11 mouse cellular contexts compared by ENCODE assay signal in genomic region chr12:118811328-118811961, GRCm38 (mm10). TPM values are rescaled to one million over a fixed set of nuclear protein-coding genes. Genes with fewer than 3 reads are reported as not detected.
DNase-seq lines count a peak whose midpoint lies in the region; ATAC-seq and TF ChIP-seq lines count a peak whose summit lies in the region.
"Had no signal": no experiment of that assay in that cellular context is flagged by ENCODE, and none has a peak within 500 bp of the region (broad histone marks: within the 10 kb centered on the region; RNA-seq: fewer than 3 reads in every experiment).

No protein-coding gene starts in this region.

- H3K9me3 ChIP-seq in kidney, embryonic 14.5 days (ENCODE audit: control insufficient read depth, low read length) = no peaks in the 10 kb centered on the region
- no peaks in the 10 kb centered on the region for H3K9me3 ChIP-seq in embryonic facial prominence, embryonic 13.5 days
- no peaks in the 10 kb centered on the region for H3K9me3 ChIP-seq in hindbrain, postnatal 0 days (ENCODE audit: low read length)
- no peaks in the 10 kb centered on the region for H3K9me3 ChIP-seq in neural tube, embryonic 11.5 days (ENCODE audit: control insufficient read depth, low read length)

- H3K4me2 ChIP-seq in kidney, embryonic 14.5 days (replicated peaks; ENCODE audit: low read depth, low read length) = peak overlapping the region; percentile 17; the same call in 1 of the 2 replicates
- peak overlapping the region; percentile 48 for H3K4me2 ChIP-seq in embryonic facial prominence, embryonic 13.5 days
- peak overlapping the region; percentile 45 for H3K4me2 ChIP-seq in hindbrain, postnatal 0 days (ENCODE audit: low read depth, low read length)
- peak overlapping the region; percentile 25; the same call in 1 of the 2 replicates for H3K4me2 ChIP-seq in neural tube, embryonic 11.5 days (ENCODE audit: low read depth)

- no peak overlapping the region for H3K4me3 ChIP-seq in kidney, embryonic 14.5 days (ENCODE audit: low read length)
- H3K4me3 ChIP-seq in embryonic facial prominence, embryonic 13.5 days = no peak overlapping the region
- peak overlapping the region; percentile 4; the same call in 1 of the 2 replicates for H3K4me3 ChIP-seq in hindbrain, postnatal 0 days (ENCODE audit: low read length)
- no peak overlapping the region for H3K4me3 ChIP-seq in neural tube, embryonic 11.5 days (ENCODE audit: low read depth, low read length)

- ATAC-seq in kidney, embryonic 14.5 days (ENCODE audit: low FRiP score, low TSS enrichment) = no peak
- peak; percentile 48; the same call in 1 of the 2 replicates for ATAC-seq in embryonic facial prominence, embryonic 13.5 days (ENCODE audit: insufficient number of reproducible peaks, insufficient read depth, low FRiP score, low TSS enrichment, low read depth)
- ATAC-seq in hindbrain, postnatal 0 days = no peak
- ATAC-seq in neural tube, embryonic 11.5 days (ENCODE audit: insufficient read depth, low FRiP score, low TSS enrichment) = peak; percentile 68

- H3K9ac ChIP-seq in kidney, embryonic 14.5 days (ENCODE audit: low read depth, low read length) = no peak overlapping the region
- H3K9ac ChIP-seq in embryonic facial prominence, embryonic 13.5 days = no peak overlapping the region
- H3K9ac ChIP-seq in hindbrain, postnatal 0 days (replicated peaks; ENCODE audit: low read length) = no peak overlapping the region
- no peak overlapping the region for H3K9ac ChIP-seq in neural tube, embryonic 11.5 days (ENCODE audit: low read length)

- no peak for DNase-seq in kidney, postnatal 10 days
- DNase-seq in hindbrain, postnatal 0 days (ENCODE audit: low spot score) = no peak
- DNase-seq in neural tube, embryonic 11.5 days (ENCODE audit: low spot score) = peak; percentile 14
- DNase-seq in thymus, postnatal 4 days = no peak
- no peak for DNase-seq in adrenal gland, postnatal 14 days
- no peak for DNase-seq in lung, postnatal 4 days
- DNase-seq: layer of hippocampus, postnatal 36 days had no signal

- no peak for TF ChIP-seq CTCF in hindbrain, postnatal 0 days (IDR thresholded peaks at IDR 0.05; ENCODE audit: low read depth)

- no peaks in the 10 kb centered on the region for H3K36me3 ChIP-seq in kidney, embryonic 14.5 days (ENCODE audit: control insufficient read depth, insufficient read depth, low read length)
- H3K36me3 ChIP-seq in embryonic facial prominence, embryonic 13.5 days = no peaks in the 10 kb centered on the region
- H3K36me3 ChIP-seq in hindbrain, postnatal 0 days (ENCODE audit: insufficient read depth, low read length) = no peaks in the 10 kb centered on the region
- no peaks in the 10 kb centered on the region for H3K36me3 ChIP-seq in neural tube, embryonic 11.5 days (ENCODE audit: control insufficient read depth, insufficient read depth, low read length)

- no peaks in the 10 kb centered on the region for H3K4me1 ChIP-seq in kidney, embryonic 14.5 days (ENCODE audit: control insufficient read depth, insufficient read depth, low read length)
- H3K4me1 ChIP-seq in embryonic facial prominence, embryonic 13.5 days = peaks cover 7% of the 10 kb centered on the region; the same call in 1 of the 2 replicates
- no peaks in the 10 kb centered on the region for H3K4me1 ChIP-seq in hindbrain, postnatal 0 days (ENCODE audit: insufficient read depth, low read length)
- H3K4me1 ChIP-seq in neural tube, embryonic 11.5 days (ENCODE audit: control insufficient read depth, insufficient read depth, low read length) = 0 out of 2 replicates have a peak, but pooled peaks cover 2% of the 10 kb centered on the region

- 2% methylated on average over 17 of the region's 17 CpGs for WGBS in kidney, embryonic 14.5 days
- WGBS in embryonic facial prominence, embryonic 13.5 days = 3% methylated on average over 17 of the region's 17 CpGs
- 2% methylated on average over 17 of the region's 17 CpGs for WGBS in hindbrain, postnatal 0 days
- under 1% methylated on average over 17 of the region's 17 CpGs for WGBS in neural tube, embryonic 11.5 days

- H3K27ac ChIP-seq in kidney, embryonic 14.5 days (ENCODE audit: low read depth, low read length) = no peak overlapping the region
- no peak overlapping the region for H3K27ac ChIP-seq in embryonic facial prominence, embryonic 13.5 days
- H3K27ac ChIP-seq in hindbrain, postnatal 0 days = no peak overlapping the region
- H3K27ac ChIP-seq in neural tube, embryonic 11.5 days (ENCODE audit: low read depth, low read length) = no peak overlapping the region
- H3K27ac ChIP-seq: macrophage had no signal

- peaks cover 4% of the 10 kb centered on the region; the same call in 1 of the 2 replicates for H3K27me3 ChIP-seq in kidney, embryonic 14.5 days (ENCODE audit: control insufficient read depth, insufficient read depth, low read length)
- H3K27me3 ChIP-seq in embryonic facial prominence, embryonic 13.5 days = peaks cover 6% of the 10 kb centered on the region; the same call in 1 of the 2 replicates
- no peaks in the 10 kb centered on the region for H3K27me3 ChIP-seq in hindbrain, postnatal 0 days (ENCODE audit: insufficient read depth, low read length)
- H3K27me3 ChIP-seq in neural tube, embryonic 11.5 days (ENCODE audit: control insufficient read depth, insufficient read depth, low read length) = no peaks in the 10 kb centered on the region

RNA-seq across cellular contexts. Expression of gene Sp8, which starts 34.7 kb away (rescaled TPM):
- polyA plus RNA-seq in kidney, embryonic 14.5 days (2014; fragmentation: Nextera tagmentation; extraction: Ambion mirVana) = not detected in 2 replicates
- polyA plus RNA-seq in embryonic facial prominence, embryonic 13.5 days (2015; fragmentation: Nextera tagmentation; extraction: Ambion mirVana) = 3.2 and 5.2 TPM in 2 replicates
- 3.9 and 4.4 TPM in 2 replicates for total RNA-seq in hindbrain, postnatal 0 days (2014; rRNA removed)
- polyA plus RNA-seq in hindbrain, postnatal 0 days (2015; fragmentation: Nextera tagmentation; extraction: Ambion mirVana) = 1.8 and 2.0 TPM in 2 replicates
- 9.4 and 9.8 TPM in 2 replicates for polyA plus RNA-seq in neural tube, embryonic 11.5 days (2014; fragmentation: Nextera tagmentation; extraction: Ambion mirVana)
- total RNA-seq in adrenal gland, postnatal 14 days (2021) = not detected in 2 replicates
- total RNA-seq: granulocyte monocyte progenitor cell, adult 5-6 weeks had no signal
- polyA plus RNA-seq: macrophage had no signal

Comparison
In these comparisons a context has a peak if more than half of its experiments do, and no peak if none do; other contexts are left out.
1. ATAC-seq: peak in embryonic facial prominence, embryonic 13.5 days (single experiment) and neural tube, embryonic 11.5 days (single experiment); none in kidney, embryonic 14.5 days (single experiment) and hindbrain, postnatal 0 days (single experiment).
2. Peak in every context shown above with its lines, with median percentiles within 50 percentile points of each other: H3K4me2 ChIP-seq.